Mouse (Mus musculus): ENCODE data around the gene Kalrn.

DNA sequence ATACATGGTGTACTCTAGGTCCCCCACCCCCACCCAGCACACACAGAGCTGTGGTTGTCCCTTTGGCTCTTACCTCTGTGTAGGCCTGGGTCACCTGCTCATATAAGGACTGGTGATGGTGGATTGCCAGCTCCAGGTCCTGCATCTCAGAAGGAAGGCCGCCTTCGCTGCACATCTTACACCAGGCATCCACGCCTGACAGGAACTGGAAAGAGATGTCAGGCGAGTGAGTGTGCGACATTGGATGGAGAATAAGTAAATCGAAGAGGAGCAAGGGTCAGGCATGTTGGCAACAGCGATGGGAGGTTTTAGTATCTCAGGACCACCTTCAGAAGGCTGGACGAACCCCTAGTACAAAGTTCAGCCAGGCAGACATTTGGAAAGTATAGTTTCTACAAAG is 263.0 kb downstream of the Kalrn start:
- TF ChIP-seq GATA1 (IDR thresholded peaks at IDR 0.05; ENCODE audit: borderline replicate concordance, low read length) (no peak), FLI1 (IDR thresholded peaks at IDR 0.05; ENCODE audit: low read length) (no peak)

All from megakaryocyte, embryonic 14.5 days (primary cell).